16 mouse cellular contexts compared by ENCODE assay signal in the genomic region with DNA sequence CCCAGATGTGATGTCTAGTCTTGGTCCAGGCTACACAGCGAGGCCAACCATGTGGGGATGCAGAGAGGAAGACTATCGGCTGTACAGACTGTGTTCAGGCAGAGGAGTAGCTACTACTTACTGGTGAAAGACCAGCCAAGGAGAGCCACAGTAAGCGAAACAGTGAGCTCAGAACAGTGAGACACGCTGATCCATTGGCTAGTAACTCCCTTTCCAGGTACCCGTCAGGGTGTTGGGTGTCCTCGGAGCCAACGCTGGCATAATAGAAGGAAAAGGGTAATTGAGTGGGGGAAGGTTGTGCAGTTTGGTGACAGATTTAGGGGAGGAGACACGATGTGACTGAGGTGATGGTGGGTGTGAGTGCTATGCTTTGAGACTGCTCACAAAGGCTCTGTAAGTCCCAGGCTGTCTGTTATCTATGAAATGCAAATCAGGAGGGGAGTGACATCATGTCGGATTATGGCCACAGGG. TPM values are rescaled to one million over a fixed set of nuclear protein-coding genes. Genes with fewer than 3 reads are reported as not detected.
DNase-seq lines count a peak whose midpoint lies in the region; ATAC-seq and TF ChIP-seq lines count a peak whose summit lies in the region.
"Had no signal": no experiment of that assay in that cellular context is flagged by ENCODE, and none has a peak within 500 bp of the region (broad histone marks: within the 10 kb centered on the region; RNA-seq: fewer than 3 reads in every experiment).

No protein-coding gene starts in this region.

- 49% methylated on average over 9 of the region's 9 CpGs for WGBS in midbrain, embryonic 12.5 days

- DNase-seq in cerebellum, postnatal 10 days: peak; percentile 40 to 55
- DNase-seq in retina, postnatal 1 day: peak; percentile 74
- no peak for DNase-seq in retina, embryonic 14.5 days (ENCODE audit: low spot score)
- no peak for DNase-seq in gastrocnemius, postnatal 25 days
- no peak for DNase-seq in cerebellum, adult 18-20 months
- no peak for DNase-seq in left cerebral cortex, adult 2 months (ENCODE audit: extremely low spot score in 1 of 2, low spot score in 2 of 2)
- DNase-seq: adrenal gland, adult 2 months; cerebellum, postnatal 14 days; gastrocnemius, adult 2 months; kidney, postnatal 10 days had no signal

- H3K4me1 ChIP-seq in midbrain, embryonic 12.5 days: peaks cover 43% of the 10 kb centered on the region

- H3K4me3 ChIP-seq in midbrain, embryonic 12.5 days: no peak overlapping the region
- no peak overlapping the region for H3K4me3 ChIP-seq in left cerebral cortex, adult 2 months
- H3K4me3 ChIP-seq: gastrocnemius, adult 2 months; heart, embryonic 12.5 days; limb, embryonic 15.5 days had no signal

- no peaks in the 10 kb centered on the region for H3K9me3 ChIP-seq in midbrain, embryonic 12.5 days
- H3K9me3 ChIP-seq: heart, embryonic 12.5 days; limb, embryonic 15.5 days had no signal

- H3K9ac ChIP-seq in midbrain, embryonic 12.5 days (replicated peaks): no peak overlapping the region
- H3K9ac ChIP-seq: heart, embryonic 12.5 days; limb, embryonic 15.5 days had no signal

- H3K27me3 ChIP-seq in midbrain, embryonic 12.5 days: peaks cover 18% of the 10 kb centered on the region; the same call in 1 of the 2 replicates
- H3K27me3 ChIP-seq: heart, embryonic 12.5 days had no signal

- no peaks in the 10 kb centered on the region for H3K36me3 ChIP-seq in midbrain, embryonic 12.5 days
- H3K36me3 ChIP-seq: heart, embryonic 12.5 days; limb, embryonic 15.5 days had no signal

- no peak for TF ChIP-seq CTCF in left cerebral cortex, adult 2 months (IDR thresholded peaks at IDR 0.05)

- H3K27ac ChIP-seq in midbrain, embryonic 12.5 days (replicated peaks): peak overlapping the region; percentile 89
- no peak overlapping the region for H3K27ac ChIP-seq in left cerebral cortex, adult 2 months
- H3K27ac ChIP-seq: gastrocnemius, adult 2 months; limb, embryonic 15.5 days had no signal

- ATAC-seq in cerebellum, adult (ENCODE audit: insufficient number of reproducible peaks, low FRiP score, low TSS enrichment): no peak
- peak; percentile 77 for ATAC-seq in midbrain, embryonic 12.5 days (ENCODE audit: low FRiP score, low read depth)
- ATAC-seq: lung, postnatal 0 days had no signal

- H3K4me2 ChIP-seq in midbrain, embryonic 12.5 days (replicated peaks): no peak overlapping the region
- H3K4me2 ChIP-seq: heart, embryonic 12.5 days; limb, embryonic 15.5 days had no signal

- intact Hi-C loops in left cerebral cortex, adult 2 months (cut with DNase I): no loop called here

RNA-seq across cellular contexts. Expression of a gene that starts 15.1 kb away (rescaled TPM):
- polyA plus RNA-seq in midbrain, embryonic 12.5 days (2016; fragmentation: Nextera tagmentation; extraction: Ambion mirVana): 127 and 132 TPM in 2 replicates
- total RNA-seq in gastrocnemius, postnatal 25 days (2021): not detected
- total RNA-seq in left cerebral cortex, adult 2 months (2021): under 1 TPM; 0.26 to 0.52 TPM
- total RNA-seq: adrenal gland, adult 2 months; gastrocnemius, adult 2 months had no signal
- polyA plus RNA-seq: adrenal gland, adult 2 months; lung, postnatal 0 days; stomach, embryonic 16.5 days had no signal

Comparison
In these comparisons a context has a peak if more than half of its experiments do, and no peak if none do; other contexts are left out.
1. DNase-seq: peak in cerebellum, postnatal 10 days (2 of 2) and retina, postnatal 1 day (single experiment); none in retina, embryonic 14.5 days (single experiment), gastrocnemius, postnatal 25 days (single experiment), cerebellum, adult 18-20 months (0 of 2) and left cerebral cortex, adult 2 months (0 of 2).